Mouse (Mus musculus): Measurements from ENCODE around the gene Plin4.

DNA sequence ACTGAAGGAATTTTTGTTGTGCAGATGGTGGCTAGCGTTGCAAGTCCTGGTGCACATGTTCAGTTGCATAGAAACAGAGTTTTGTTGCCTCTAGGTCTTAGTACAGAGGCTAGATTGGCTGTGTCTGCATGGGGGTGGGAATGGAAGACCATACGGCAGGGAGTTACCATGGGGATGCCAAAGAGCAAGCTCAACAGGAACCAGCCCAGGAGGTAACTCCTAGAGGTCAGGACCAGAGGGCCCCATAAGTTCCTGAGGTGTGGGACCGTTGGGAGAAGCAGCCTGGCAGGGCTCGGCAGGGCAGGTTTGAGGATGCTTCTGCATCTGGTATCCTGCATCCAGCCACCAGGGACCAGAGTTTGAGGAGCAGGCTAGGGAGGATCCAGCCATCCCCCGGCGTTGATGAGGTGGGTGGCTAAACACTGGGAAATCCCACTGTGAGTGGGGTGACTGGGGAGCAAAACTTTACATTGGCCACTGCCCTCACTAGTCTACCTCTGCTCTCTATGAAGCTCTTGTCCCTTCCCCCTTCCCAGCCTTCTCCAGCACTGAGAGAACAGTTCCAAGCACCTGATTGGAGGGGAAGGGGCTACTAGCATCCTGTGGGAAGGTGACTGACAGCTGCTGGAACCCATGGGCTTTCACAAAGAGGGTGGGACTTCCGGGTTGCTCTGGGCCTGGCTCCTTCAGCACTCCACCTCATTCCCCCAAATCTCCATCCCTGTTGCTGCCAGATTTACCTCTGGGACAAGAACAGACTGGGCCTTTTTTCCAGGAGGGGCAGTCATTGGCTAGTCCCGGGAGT lies 28.6 kb downstream of the Plin4 start:
- TF ChIP-seq CTCF (IDR thresholded peaks at IDR 0.05; ENCODE audit: control insufficient read depth, insufficient read depth, low read length): no peak
- no peak for TF ChIP-seq POLR2A (IDR thresholded peaks at IDR 0.05; ENCODE audit: borderline replicate concordance, control insufficient read depth, low read depth, low read length)

Measured in bone marrow, adult 2 months (tissue).